Mouse (Mus musculus) 3134 (cell line): Measurements from ENCODE around the gene Mob4.

Experiments
- DNase-seq: peaks from one replicate; pipeline ENCODE4 v3.0.0-alpha.2; 2011; ENCODE audit warnings: low spot score; ENCODE audit not compliant: insufficient read length; ENCODE audit errors: extremely low read depth

Gene Mob4

DNA sequence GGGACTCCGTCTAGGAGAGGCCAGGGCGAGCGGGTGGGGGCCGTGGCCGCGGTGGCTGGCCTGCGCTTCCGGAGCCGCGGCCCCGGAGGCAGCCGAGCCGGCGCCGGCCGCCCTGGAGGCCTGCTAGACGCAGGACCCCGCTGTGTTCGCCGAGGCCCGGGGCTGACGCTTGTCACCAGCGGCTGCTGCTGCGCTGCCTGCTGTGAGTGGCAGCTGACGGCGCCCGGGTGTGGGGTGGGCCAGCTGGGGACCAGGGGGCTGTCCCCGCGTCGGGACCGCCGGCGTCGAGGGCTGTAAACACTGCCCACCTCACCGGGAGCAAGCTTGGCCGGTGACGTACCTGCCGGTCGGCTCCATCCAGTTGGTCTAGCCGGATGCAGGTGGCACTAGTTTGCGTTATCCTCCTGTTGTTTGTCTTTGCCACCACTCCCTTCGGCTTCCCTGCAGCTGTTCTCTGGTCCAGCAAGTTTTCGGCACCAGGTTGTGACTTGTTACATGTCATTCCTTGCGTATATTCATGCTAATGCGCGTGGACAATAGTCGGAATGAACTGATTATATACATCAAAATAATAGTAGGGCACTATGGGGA lies 488 bp downstream of the Mob4 start:
- peak; percentile 81 for DNase-seq

DNA sequence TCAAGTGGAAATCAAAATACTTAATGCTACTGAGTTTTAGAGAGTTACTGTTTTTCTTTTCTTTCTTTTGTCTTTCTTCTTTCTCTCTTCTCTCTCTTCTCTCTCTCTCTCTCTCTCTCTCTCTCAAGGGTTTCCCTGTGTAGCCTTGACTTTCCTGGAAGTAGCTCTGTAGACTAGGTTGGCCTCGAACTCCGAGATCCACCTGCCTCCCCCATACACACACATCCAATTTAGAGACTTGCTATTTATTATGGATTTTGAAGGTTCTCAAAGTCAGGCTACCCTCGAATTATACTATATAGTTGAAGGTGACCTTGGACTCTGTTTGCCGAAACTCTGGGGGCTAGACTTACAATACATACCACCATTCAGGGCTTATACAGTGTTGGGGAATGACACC lies 1.3 kb downstream of the Mob4 start:
- no peak for DNase-seq

DNA sequence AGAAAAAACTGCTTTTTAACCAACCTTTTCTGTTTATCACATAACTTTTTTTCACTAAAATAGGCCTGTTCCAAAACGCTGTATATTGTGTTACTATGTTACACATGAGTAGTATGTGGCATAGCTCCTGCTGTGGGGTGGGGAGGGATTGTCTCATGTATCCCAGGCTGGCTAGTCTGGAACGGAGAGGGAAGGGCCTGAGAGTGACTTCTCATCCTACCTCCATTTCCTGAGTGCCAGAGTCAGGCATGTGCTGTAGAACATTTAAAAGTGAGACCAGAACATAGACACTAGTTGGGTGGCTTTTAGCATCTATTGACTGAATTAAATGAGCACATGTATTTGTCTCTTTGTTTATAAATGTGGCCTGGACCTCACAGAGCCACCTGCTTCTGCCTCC lies 2.1 kb downstream of the Mob4 start:
- no peak for DNase-seq

DNA sequence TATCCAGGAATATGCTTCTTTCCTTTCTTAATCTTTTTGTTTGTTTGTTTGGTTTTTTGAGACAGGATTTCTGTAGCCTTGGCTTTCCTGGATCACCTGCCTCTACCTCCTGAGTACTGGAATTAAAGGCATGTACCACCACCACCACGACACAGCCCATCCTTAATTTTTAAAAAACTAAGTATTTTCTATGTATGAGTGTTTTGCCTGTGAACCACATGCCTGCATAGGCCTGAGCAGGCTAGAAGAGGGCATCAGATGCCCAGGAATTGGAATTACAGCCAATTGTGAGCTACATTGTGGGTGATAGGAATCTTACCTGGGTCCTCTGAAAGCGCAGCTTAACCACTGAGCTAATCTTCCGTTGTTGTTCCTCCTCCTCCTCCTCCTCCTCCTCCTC lies 3.3 kb downstream of the Mob4 start:
- no peak for DNase-seq

DNA sequence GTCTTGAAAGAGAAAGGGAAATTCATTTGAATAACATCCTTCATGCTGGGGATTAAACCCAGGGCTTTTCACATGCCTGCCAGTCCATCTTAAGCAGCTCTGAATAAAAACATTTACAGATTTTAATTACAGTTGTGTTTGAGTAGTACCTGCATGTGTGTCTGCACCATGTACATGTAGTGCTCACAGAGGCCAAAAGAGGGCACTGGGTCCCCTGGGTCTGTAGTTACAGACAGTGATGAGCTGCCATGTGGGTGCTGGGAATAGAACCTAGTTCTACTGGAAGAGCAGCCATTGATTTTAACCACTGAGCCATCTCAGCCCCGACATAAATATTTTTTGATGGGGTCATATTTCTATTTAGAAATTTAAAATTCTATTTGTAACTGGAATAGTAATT lies 4.8 kb downstream of the Mob4 start:
- no peak for DNase-seq

DNA sequence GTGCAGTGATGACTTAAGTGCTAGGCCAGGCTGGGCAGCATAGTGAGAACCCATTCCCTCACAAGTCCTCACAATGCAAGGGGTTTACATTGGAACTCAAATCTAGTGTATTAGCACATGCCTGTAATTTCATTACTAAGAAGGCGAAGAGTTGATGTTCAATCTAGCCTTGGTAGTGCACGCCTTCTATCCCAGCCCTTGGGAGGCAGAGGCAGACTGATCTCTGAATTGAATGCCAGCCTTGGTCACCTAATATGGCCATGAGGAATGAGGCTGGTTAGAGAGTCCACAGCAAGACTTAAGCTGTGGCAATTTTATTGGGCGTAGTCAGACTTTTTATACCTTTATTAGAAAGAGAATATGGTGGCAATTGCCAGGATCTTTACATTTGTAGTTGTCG lies 13.3 kb downstream of the Mob4 start:
- DNase-seq: no peak

DNA sequence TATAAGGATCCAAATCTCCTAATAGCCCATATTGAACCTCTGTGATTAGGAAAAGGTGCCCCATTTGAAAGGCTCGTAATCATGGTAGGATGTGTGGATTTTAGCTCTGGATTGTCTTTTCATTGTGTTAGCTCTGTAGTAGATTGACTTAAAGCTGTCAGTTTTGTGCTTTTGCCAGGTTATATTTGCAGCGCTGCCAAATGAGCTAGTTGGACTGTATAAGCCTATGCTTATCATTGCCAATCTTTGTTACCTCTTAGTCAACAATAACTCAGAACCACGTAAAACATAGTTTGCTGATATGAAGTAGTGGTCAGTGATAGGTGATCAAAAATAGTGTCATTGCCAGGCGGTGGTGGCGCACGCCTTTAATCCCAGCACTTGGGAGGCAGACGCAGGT lies 14.5 kb downstream of the Mob4 start:
- DNase-seq: no peak

DNA sequence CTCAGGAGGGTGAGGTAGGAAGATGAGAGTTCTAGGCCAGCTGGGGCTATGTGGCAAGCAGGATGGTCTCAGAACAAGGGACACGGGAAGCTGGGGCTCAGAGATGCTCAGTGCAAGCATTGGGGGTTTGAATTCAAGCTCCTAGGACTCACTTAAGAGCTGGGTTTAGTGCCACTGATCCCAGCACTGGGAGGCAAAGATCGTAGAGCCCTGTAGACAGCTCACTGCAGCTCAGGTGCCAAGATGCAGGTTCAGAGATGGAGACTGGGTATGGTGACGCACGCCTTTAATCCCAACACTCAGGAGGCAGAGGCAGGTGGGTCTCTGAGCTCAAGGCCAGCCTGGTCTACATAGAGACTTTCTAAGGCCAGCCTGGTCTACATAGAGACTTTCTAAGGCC lies 26.3 kb downstream of the Mob4 start:
- no peak for DNase-seq

DNA sequence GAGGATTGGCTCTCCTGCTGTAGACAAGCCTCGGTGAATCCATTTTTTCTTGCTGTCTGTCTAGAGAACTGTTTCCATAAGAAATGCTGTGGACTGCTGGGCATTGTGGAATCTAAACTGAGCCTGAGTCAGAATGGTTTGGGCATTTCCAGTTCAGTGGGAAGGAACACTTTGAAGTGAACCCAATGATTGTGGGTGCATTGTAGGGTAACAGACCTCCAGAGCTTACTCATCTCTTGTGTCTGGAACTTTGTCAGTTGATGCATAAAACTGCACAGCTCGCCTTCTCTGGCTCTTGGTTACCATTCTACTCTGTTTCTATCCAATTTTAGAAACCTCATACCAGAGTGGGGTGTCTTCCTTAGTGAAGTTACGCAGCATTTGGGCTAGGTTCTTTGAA lies 27.2 kb downstream of the Mob4 start:
- DNase-seq: no peak

DNA sequence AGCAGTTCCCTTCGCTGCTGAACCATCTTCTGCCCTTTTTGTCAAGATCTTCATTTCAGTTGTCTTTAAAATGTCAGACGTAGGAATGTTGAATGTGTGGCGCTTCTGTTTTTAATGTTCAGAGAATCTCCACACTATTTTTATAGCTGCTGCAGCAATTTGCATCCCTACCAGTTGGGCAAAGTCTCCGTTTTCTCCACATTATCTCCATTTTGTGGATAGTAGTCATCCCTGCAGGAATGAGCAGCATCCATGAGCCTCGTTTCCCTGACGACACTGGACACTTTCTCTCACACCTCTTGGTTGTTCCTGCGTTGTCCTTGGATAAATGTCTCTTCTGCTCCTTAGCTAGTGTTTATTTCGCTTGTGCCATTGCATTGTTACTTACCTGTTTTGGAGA lies 27.8 kb downstream of the Mob4 start:
- no peak for DNase-seq

DNA sequence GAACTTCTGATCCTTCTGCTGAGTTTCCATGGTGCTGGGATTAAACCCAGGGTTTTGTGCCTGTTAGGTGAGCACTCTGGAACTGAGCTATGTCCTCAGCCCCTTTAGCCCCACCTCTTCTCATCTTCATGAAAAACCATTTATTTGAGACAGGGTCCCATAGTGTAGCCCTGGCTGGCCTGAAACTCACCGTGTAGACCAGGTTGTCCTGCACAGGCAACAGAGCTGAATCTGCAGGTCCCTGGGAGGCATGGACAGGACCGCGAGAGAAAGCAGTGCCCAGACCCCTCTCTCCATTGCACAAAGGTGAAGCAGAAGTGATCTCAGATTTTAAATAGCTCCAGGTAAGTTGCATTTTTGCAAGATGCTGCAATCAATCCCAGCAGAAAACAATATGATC lies 29.2 kb downstream of the Mob4 start:
- DNase-seq: no peak

DNA sequence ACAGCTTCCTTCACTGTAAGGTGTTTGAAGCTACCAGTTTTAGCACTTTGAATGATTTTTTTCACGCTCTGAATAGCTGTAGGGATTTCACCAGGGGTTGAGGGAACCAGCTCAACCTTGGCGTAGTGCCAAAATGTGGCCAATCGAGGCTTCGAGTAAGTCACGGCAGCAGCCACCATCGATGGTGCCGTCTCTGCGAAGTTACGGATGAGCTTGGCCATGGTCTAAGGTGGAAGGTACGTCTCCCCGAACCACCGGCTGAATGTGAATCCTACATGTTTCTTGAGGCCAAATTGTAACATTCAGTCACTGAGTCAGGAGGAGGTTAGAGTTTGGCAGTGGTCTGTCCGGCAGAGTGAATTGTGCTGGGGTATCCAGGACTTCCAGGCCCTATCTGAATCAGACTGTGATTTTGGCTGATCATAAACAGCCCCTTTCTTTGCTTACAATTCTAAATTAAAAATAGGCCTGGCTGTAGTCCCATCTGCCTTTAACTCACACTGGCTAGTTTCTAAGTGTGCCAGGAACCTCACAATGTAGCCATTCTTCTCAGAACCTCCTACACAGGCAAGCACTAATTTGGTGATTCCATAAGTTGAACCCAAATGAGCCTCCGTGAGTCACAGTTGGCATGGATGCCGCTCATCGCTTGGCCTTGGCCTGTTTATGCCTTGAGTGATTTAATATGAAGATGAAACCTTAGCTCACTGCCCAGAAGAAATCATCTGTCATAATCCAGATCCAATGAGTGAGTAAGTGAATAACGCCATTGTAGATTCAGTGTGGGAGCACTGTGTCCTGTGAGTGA lies 30.0 kb downstream of the Mob4 start:
- DNase-seq: peak; percentile 70

DNA sequence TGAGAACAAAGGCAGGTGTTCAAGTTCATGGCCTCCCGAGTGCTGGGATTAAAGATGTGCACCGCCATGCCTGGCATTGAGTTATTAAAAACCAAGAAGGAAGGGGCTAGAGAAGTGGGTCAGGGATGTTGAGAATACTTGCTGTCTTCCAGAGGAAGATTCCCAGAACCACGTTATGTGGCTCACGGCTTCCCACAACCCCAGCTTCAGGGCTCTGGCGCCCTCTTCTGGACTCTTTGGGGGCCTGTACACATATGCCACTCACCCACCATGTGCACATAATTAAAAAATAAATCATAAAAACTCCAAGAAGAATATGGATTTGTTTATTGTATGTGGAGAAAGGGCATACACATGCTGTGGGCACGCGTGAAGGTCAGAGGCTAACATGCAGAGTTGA lies 30.9 kb downstream of the Mob4 start:
- DNase-seq: peak; percentile 20

DNA sequence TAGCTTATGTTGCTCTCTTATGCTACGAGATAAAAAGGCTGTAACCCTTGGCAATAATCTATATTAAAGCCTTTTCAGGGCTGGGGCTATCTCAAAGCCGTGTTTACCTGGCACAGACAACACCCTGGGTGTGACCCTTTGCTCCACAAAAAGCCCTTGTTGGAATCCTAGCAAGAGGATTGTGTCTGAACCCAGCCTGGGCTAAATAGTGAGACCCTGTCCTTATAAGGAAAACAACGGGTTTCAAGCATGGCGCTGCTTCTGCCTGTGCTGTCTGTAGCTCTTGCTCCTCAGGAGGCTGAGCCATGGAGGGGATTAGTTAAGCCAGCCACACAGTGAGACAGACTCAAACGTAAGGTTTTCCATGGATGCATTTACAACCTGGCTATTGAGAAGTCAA lies 31.8 kb downstream of the Mob4 start:
- DNase-seq: no peak

DNA sequence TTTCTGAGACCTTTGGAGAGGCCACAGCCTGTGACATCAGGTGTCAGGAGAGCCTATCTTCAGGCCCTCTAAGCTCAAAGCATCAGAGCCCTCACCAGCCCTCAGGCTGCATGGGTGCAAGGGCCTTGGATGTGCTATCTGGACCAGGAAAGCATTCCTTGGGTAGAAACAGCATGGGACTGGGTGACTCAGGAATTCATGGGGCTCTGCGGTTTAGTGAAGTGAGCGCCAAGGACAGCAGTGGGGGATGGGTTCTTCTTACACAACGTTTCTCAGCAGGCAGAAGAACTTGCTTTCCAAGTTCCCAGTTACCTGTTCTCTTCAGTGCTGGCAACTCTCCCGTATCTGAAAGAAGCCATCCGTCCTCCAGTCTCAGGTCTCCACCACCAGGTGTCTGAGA lies 33.0 kb downstream of the Mob4 start:
- DNase-seq: peak; percentile 78

DNA sequence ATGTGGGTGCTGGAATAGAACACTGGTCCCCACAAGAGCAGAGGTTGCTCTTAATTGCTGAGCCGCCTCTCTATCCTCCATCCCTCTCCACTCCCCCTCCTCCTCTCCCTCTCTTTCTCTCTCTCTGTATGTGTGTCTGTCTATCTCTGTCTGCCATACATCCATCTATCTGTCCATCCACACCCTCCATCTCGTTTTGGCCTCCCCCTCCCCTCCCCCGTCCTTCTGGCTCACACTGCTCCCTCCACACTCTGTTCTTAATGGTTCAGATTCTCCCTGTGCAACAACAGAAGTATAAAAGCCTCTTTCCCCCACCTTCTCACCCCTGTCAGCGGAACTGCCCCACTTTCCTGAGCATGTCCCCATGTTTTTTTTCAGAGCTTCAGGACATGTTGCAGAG lies 36.5 kb downstream of the Mob4 start:
- DNase-seq: no peak

DNA sequence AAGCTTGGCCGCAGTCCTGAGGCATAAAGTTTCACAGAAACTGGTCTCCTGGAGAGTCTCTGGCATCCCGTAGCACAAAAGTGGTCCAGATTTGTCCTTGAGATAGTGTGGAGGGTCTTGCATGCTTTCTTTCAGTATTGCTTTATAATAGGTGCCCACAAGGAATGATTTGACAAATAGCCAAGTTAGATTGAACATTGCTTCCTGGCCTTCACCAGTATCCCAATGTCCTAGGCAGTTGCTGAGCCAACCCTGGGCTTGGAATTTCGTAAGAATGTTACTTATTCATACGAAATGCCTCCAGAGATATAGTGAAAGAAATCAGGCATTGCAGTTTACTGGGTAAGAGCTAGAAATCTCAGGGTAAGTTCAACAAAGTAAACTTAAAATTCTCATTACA lies 37.6 kb downstream of the Mob4 start:
- DNase-seq: no peak

DNA sequence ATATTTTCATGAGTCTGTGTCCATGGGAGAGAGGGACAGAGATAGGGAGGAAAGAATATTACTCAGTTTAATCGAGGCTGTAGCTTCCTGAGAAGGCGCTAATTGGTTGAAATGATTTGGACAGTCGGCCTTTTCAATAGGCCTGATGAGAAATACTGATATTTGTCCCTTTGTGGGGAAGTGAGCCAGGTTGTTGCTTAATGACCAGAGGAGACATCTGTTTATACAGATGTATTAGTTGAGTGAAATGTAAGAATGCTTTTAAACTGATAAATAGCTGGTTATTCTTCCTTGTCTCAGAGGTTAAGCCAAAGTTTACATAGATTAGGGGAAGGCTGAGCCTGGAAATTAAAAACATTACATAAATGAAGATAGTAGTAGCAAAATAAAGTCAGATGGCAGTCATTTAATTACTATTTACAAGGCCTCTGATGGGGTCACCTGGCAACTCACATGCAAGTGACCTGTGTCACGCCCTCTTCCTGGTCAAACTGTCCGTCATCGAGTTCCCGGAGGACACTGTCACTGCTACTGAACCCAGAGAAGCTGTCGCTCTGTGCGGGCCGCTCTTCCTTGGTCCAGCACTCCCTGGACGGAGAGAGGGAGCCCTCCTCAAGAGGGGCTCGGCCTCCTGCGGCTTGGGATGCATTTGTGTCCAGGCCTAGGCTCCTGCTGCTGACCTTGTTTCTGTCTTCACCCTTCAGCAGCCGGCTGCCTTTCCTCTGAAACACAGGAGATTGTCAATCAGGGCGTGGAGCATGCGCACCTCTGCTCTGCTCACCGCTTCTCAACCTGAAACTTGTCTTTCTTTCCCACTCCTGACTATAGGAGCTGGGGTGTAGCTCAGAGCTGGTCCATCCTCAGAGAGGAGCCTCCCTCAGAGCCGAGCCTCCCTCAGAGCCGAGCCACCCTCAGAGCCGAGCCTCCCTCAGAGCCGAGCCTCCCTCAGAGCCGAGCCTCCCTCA lies 40.6 kb downstream of the Mob4 start:
- no peak for DNase-seq

DNA sequence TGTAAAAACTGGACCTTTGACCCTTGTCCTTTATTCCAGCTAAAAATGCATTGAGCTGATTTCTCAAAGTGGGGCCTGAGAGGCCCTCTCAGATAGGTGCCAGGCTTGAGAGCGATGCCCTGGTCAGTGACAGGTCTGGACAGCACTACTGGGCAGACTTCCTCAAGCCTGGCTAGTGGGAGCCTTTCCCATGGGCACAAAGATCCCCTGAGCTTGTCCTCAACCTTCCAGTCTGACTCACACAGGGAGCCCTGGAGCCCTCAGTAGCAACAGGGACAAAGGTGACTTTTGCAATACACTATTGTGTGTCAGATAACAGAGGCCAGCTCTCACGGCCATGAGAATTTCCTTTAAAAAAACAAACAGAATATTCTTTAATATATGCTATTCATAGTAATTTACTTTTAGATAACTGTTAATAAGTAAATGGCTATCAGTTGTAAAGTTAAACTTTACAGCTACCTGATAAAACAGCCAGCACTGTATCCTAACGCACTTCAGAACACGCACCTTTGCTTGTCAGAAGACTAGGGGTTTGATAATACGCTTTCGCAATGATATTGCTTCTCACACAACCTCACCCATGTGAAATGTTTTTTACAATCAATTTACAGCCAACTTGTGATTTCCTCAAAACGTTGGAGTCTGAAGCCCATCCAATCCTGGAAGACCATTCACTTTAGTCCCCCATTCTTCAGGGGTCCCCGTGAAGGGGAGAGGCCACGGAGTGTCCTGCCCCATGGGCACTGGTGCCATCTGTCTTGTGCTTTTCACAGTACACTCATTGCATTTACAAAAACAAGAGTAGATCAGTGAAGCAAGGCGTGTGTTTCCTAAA lies 42.9 kb downstream of the Mob4 start:
- no peak for DNase-seq

DNA sequence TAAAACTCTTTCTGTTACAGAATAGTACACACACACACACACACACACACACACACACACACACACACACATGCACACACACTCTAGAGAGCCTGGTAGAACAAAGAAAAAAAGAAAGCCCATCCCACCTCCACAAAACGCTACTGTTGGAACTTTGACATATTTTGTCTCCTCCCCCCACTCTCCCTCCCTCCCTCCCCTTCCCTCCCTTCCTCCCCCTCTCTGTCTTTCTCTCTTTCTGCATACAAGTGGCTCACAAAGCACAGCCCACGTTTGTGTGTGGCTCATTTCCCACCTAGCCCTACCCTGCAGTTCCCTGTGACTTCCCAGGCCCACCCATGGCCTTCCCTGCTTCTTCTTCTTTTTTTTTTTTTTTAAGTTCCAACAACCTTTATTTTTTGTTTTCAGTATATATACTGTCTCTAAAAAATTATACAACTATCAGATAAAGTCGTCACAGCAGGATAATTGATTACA lies 43.6 kb downstream of the Mob4 start:
- DNase-seq: no peak
